Mouse (Mus musculus): ENCODE measurements around the gene Nmu. TPM values are rescaled to one million over a fixed set of nuclear protein-coding genes. Genes with fewer than 3 reads are reported as not detected.

Gene Nmu
- not detected for polyA plus RNA-seq (2017; shearing (Covaris generic))

GRCm38 (mm10) chr5:76363453-76364104 is at the start of gene Nmu:
Nmu (minus strand) TSS chr5:76363788.

GRCm38 (mm10) chr5:76330953-76331352 is 32.6 kb downstream of the Nmu start, which contains the start of gene Pdcl2:
Pdcl2 (minus strand) TSS chr5:76331156.

GRCm38 (mm10) chr5:76304452-76305341 is 58.9 kb downstream of the Nmu start, which contains the start of gene Clock:
Clock (minus strand) TSS chr5:76304792.

Other genes with a start within 250 kb of the Nmu start
- 70.2 TPM for gene Srd5a3, start 223.5 kb downstream of the Nmu start, polyA plus RNA-seq (2017; shearing (Covaris generic))
- 93.3 TPM for gene Tmem165, start 179.9 kb downstream of the Nmu start, polyA plus RNA-seq (2017; shearing (Covaris generic))
- gene Clock, start 59.0 kb downstream of the Nmu start, polyA plus RNA-seq (2017; shearing (Covaris generic)) = 16.5 TPM
- not detected for gene Pdcl2, start 32.6 kb downstream of the Nmu start, polyA plus RNA-seq (2017; shearing (Covaris generic))
- not detected for gene Gm7271, start 120.3 kb upstream of the Nmu start, polyA plus RNA-seq (2017; shearing (Covaris generic))
- gene Exoc1, start 165.5 kb upstream of the Nmu start, polyA plus RNA-seq (2017; shearing (Covaris generic)) = 43.8 TPM
- 12.2 TPM for gene Cep135, start 224.9 kb upstream of the Nmu start, polyA plus RNA-seq (2017; shearing (Covaris generic))

Measured in CD4-positive, CD25-positive, alpha-beta regulatory T cell (primary cell).